Mouse (Mus musculus) kidney, adult 2 months (tissue): ENCODE results near the gene Gm47985.

Experiments
- CTCF ChIP-seq: fragments of 200-500 bp; conservative IDR thresholded peaks from 2 replicates; pipeline ENCODE4 v1.5.1; 2011; ENCODE audit warnings: low read depth, mild to moderate bottlenecking, control low read depth, low read length, moderate library complexity, mixed read lengths; ENCODE audit not compliant: insufficient read depth, insufficient read length
- POLR2A ChIP-seq: fragments of 200-500 bp; IDR thresholded peaks from one replicate; pipeline ENCODE4 v1.6.1; 2011; ENCODE audit warnings: low read depth, low read length, control low read depth

- TF ChIP-seq CTCF (no peak), POLR2A (no peak)
These were observed 24.1 kb upstream of the Gm47985 start for GRCm38 (mm10) chr1:151157963-151158856.
